Mouse (Mus musculus) telencephalon, adult 2 months (tissue): ENCODE measurements at regions not wholly inside any gene's neighbourhood (a gene's known extent, or its start where the extent isn't known, plus 50 kb on each side); places are given as distances from the start of the nearest gene placed in this dataset.
"Not testable (repeated sequence)": the region's sequence is repeated elsewhere in the genome, so short reads cannot be mapped to it uniquely, and the experiment has no call there.

Experiments used
- DNase-seq: peaks from one replicate; pipeline ENCODE4 v3.0.0-alpha.2; 2011; ENCODE audit warnings: low read depth, low spot score

GRCm38 (mm10) chr6:70517932-70518331 lies 274.1 kb downstream of the Rpia start:
- DNase-seq: no peak

- DNase-seq: no peak
These were observed 323.2 kb downstream of the Rpia start for GRCm38 (mm10) chr6:70468623-70469479.

- peak; percentile 27 for DNase-seq
These were observed 334.8 kb downstream of the Rpia start for GRCm38 (mm10) chr6:70457279-70457678.

GRCm38 (mm10) chr6:70434739-70435138 lies 357.3 kb downstream of the Rpia start:
- peak; percentile 15 for DNase-seq

- DNase-seq: peak; percentile 69
These were observed 385.7 kb downstream of the Rpia start for GRCm38 (mm10) chr6:70406290-70406689.

GRCm38 (mm10) chr6:70389850-70390249 lies 402.2 kb downstream of the Rpia start:
- not testable (repeated sequence) for DNase-seq

GRCm38 (mm10) chr6:70386396-70386795 lies 405.6 kb downstream of the Rpia start:
- peak; percentile 42 for DNase-seq

GRCm38 (mm10) chr6:70379339-70379738 lies 412.7 kb downstream of the Rpia start:
- not testable (repeated sequence) for DNase-seq

- DNase-seq: peak; percentile 2
These were observed 420.2 kb downstream of the Rpia start for GRCm38 (mm10) chr6:70371821-70372220.

GRCm38 (mm10) chr6:70356303-70356702 lies 435.7 kb downstream of the Rpia start:
- DNase-seq: peak; percentile 36

- peak; percentile 6 for DNase-seq
These were observed 449.9 kb downstream of the Rpia start for GRCm38 (mm10) chr6:70342147-70342546.

GRCm38 (mm10) chr6:70340691-70341090 lies 451.3 kb downstream of the Rpia start:
- DNase-seq: peak; percentile 4

- DNase-seq: no peak
These were observed 476.7 kb downstream of the Rpia start for GRCm38 (mm10) chr6:70315318-70315717.

GRCm38 (mm10) chr6:70314667-70315066 lies 477.4 kb downstream of the Rpia start:
- DNase-seq: peak; percentile 65

GRCm38 (mm10) chr6:70301100-70301499 lies 490.9 kb downstream of the Rpia start:
- not testable (repeated sequence) for DNase-seq

GRCm38 (mm10) chr6:70260227-70260626 lies 531.8 kb downstream of the Rpia start:
- peak; percentile 39 for DNase-seq

- DNase-seq: peak; percentile 56
These were observed 551.9 kb downstream of the Rpia start for GRCm38 (mm10) chr6:70240167-70240566.

- no peak for DNase-seq
These were observed 564.9 kb downstream of the Rpia start for GRCm38 (mm10) chr6:70227166-70227565.

- DNase-seq: not testable (repeated sequence)
These were observed 575.4 kb downstream of the Rpia start for GRCm38 (mm10) chr6:70216632-70217031.

GRCm38 (mm10) chr6:70215781-70216180 lies 576.3 kb downstream of the Rpia start:
- not testable (repeated sequence) for DNase-seq
